ENCODE assay signal across 16 mouse cellular contexts in the genomic region with DNA sequence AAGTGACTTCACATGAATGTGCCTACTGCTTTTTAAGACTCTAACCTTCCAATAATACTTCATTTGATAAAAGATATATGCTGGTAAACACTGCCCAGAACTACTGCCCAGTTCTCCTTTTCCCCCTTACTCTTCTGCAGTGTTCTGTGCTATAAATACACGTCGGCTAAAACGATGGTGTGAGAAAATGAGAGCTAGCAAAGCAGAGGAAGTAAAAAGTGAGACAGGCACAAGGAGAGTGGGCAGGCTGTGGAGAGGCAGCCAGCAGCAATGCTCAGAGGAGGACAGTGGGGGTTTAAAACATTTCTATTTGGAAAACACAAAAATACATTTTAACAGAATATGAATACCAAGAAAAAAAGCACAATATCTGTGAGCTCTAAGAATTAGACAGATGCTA. TPM values are rescaled to one million over a fixed set of nuclear protein-coding genes. Genes with fewer than 3 reads are reported as not detected.
DNase-seq lines count a peak whose midpoint lies in the region; TF ChIP-seq lines count a peak whose summit lies in the region.
"Had no signal": no experiment of that assay in that cellular context is flagged by ENCODE, and none has a peak within 500 bp of the region (broad histone marks: within the 10 kb centered on the region; RNA-seq: fewer than 3 reads in every experiment).

No protein-coding gene starts in this region.

- H3K27ac ChIP-seq in gastrocnemius, adult 2 months, result peak overlapping the region; percentile 56
- H3K27ac ChIP-seq in layer of hippocampus, adult 2 months, result peak overlapping the region; percentile 84
- peak overlapping the region; percentile 34; the same call in 1 of the 2 replicates for H3K27ac ChIP-seq in CH12.LX (ENCODE audit: insufficient read depth, low read depth)
- H3K27ac ChIP-seq: embryonic facial prominence, embryonic 12.5 days; lung, embryonic 15.5 days; neural tube, embryonic 13.5 days; stomach, embryonic 15.5 days had no signal

- in situ Hi-C loops in CH12.LX (cut with MboI; ENCODE audit: low pct_ligation_motif_present, low pct_unique_long_range_greater_than_20kb, low sequenced_read_pairs), result loop anchor here (10.0 kb wide), 1 partner anchor 48 kb away; no protein-coding TSS in a partner anchor

- H3K79me2 ChIP-seq in CH12.LX (replicated peaks; ENCODE audit: control insufficient read depth, extremely low read depth, insufficient read depth, poor library complexity, severe bottlenecking), result peaks cover 5% of the 10 kb centered on the region

- no peak for TF ChIP-seq POLR2A in CH12.LX (IDR thresholded peaks at IDR 0.05; ENCODE audit: low read depth, low read length)

- no peak for TF ChIP-seq CTCF in gastrocnemius, adult 2 months (IDR thresholded peaks at IDR 0.05)
- no peak for TF ChIP-seq CTCF in layer of hippocampus, adult 2 months (conservative IDR thresholded peaks at IDR 0.05)
- no peak for TF ChIP-seq CTCF in CH12.LX (conservative IDR thresholded peaks at IDR 0.05 in 1 of 2, IDR thresholded peaks at IDR 0.05 in 1 of 2; ENCODE audit: low read depth in 2 of 2, low read length in 2 of 2)

- no peaks in the 10 kb centered on the region for H3K9me3 ChIP-seq in CH12.LX (replicated peaks; ENCODE audit: low read length)
- H3K9me3 ChIP-seq: embryonic facial prominence, embryonic 12.5 days; lung, embryonic 15.5 days; neural tube, embryonic 13.5 days; stomach, embryonic 15.5 days had no signal

- intact Hi-C loops in gastrocnemius, adult 2 months (cut with DNase I), result no loop called here
- intact Hi-C loops in left cerebral cortex, postnatal 14 days (cut with DNase I), result no loop called here

- no peak overlapping the region for H3K9ac ChIP-seq in CH12.LX (ENCODE audit: insufficient read depth, low read depth)
- H3K9ac ChIP-seq: embryonic facial prominence, embryonic 12.5 days; lung, embryonic 15.5 days; neural tube, embryonic 13.5 days; stomach, embryonic 15.5 days had no signal

- DNase-seq in gastrocnemius, adult 2 months, result no peak
- no peak for DNase-seq in gastrocnemius, postnatal 25 days
- DNase-seq in layer of hippocampus, adult 2 months (ENCODE audit: low spot score in 2 of 2), result peak in 1 of 2 experiments; percentile 69
- DNase-seq in layer of hippocampus, postnatal 36 days, result no peak
- DNase-seq in CH12.LX (ENCODE audit: extremely low read depth), result peak; percentile 56
- DNase-seq in left cerebral cortex, postnatal 14 days (ENCODE audit: low spot score in 2 of 2), result peak; percentile 60 to 79
- DNase-seq in yolk sac, embryonic 10.5 days (ENCODE audit: low spot score), result no peak
- DNase-seq in thymus, postnatal 36 days, result no peak
- DNase-seq: adrenal gland, adult 8-10 months; cerebellum, postnatal 14 days; thymus, postnatal 4 days had no signal

- TF ChIP-seq EP300 in CH12.LX (IDR thresholded peaks at IDR 0.05; ENCODE audit: low read length), result no peak

- H3K4me3 ChIP-seq in gastrocnemius, adult 2 months, result no peak overlapping the region
- H3K4me3 ChIP-seq in layer of hippocampus, adult 2 months, result no peak overlapping the region
- no peak overlapping the region for H3K4me3 ChIP-seq in CH12.LX (replicated peaks in 1 of 3; ENCODE audit: low read depth in 2 of 3, low read length in 2 of 3, poor library complexity in 1 of 3)
- H3K4me3 ChIP-seq: embryonic facial prominence, embryonic 12.5 days; lung, embryonic 15.5 days; neural tube, embryonic 13.5 days; stomach, embryonic 15.5 days had no signal

- peaks cover 18 to 92% of the 10 kb centered on the region in 2 experiments for H3K4me1 ChIP-seq in CH12.LX (ENCODE audit: control insufficient read depth in 1 of 2, insufficient read depth in 2 of 2)
- H3K4me1 ChIP-seq: embryonic facial prominence, embryonic 12.5 days; lung, embryonic 15.5 days; stomach, embryonic 15.5 days had no signal

- TF ChIP-seq RAD21 in CH12.LX (IDR thresholded peaks at IDR 0.05; ENCODE audit: low read depth, low read length), result no peak

- H3K4me2 ChIP-seq in CH12.LX (ENCODE audit: insufficient read depth, low read depth, poor library complexity, severe bottlenecking), result 0 out of 2 replicates have a peak overlapping the region, but pooled peaks have one; percentile 4
- H3K4me2 ChIP-seq: embryonic facial prominence, embryonic 12.5 days; liver, embryonic 11.5 days; lung, embryonic 15.5 days; neural tube, embryonic 13.5 days; stomach, embryonic 15.5 days had no signal

- H3K27me3 ChIP-seq in CH12.LX (replicated peaks), result no peaks in the 10 kb centered on the region
- H3K27me3 ChIP-seq: embryonic facial prominence, embryonic 12.5 days; lung, embryonic 15.5 days; neural tube, embryonic 13.5 days; stomach, embryonic 15.5 days had no signal

- peaks cover 63 to 92% of the 10 kb centered on the region in 2 experiments for H3K36me3 ChIP-seq in CH12.LX (replicated peaks in 1 of 2; ENCODE audit: control insufficient read depth in 1 of 2, insufficient read depth in 1 of 2, low read length in 1 of 2)

- dilution Hi-C loops in CH12.LX (cut with MboI; ENCODE audit: extremely low pct_ligation_motif_present, extremely low pct_unique_long_range_greater_than_20kb, low sequenced_read_pairs), result no loop called here

TF ChIP-seq in CH12.LX, 34 proteins besides CTCF, POLR2A, EP300 and RAD21:
- peak; percentile 83 for TF ChIP-seq MEF2A (IDR thresholded peaks at IDR 0.05; ENCODE audit: borderline replicate concordance, low read depth, low read length)
- 0 out of 2 replicates have a peak, but pooled peaks have one; percentile 13 for TF ChIP-seq ETS1 (conservative IDR thresholded peaks at IDR 0.05; ENCODE audit: low read depth, low read length)
- TF ChIP-seq HCFC1 (IDR thresholded peaks at IDR 0.05; ENCODE audit: low read depth, low read length), result no peak
- TF ChIP-seq IRF4 (IDR thresholded peaks at IDR 0.05; ENCODE audit: low read depth, low read length), result 0 out of 2 replicates have a peak, but pooled peaks have one; percentile 22
- TF ChIP-seq UBTF (IDR thresholded peaks at IDR 0.05; ENCODE audit: low read depth, low read length), result no peak
- no peak for TF ChIP-seq JUN (IDR thresholded peaks at IDR 0.05; ENCODE audit: insufficient read depth, low read depth, low read length)
- no peak for TF ChIP-seq SMC3 (IDR thresholded peaks at IDR 0.05; ENCODE audit: low read depth, low read length)
- no peak for TF ChIP-seq CHD1 (IDR thresholded peaks at IDR 0.05; ENCODE audit: low read depth, low read length)
- TF ChIP-seq NELFE (IDR thresholded peaks at IDR 0.05; ENCODE audit: low read depth, low read length), result no peak
- no peak for TF ChIP-seq ZMIZ1 (IDR thresholded peaks at IDR 0.05; ENCODE audit: low read depth, low read length)

RNA-seq across cellular contexts. Expression of a gene that starts 26.6 kb away (rescaled TPM):
- 1 to 10 TPM; 4.8 to 9.3 TPM for total RNA-seq in gastrocnemius, adult 2 months (2021)
- total RNA-seq in gastrocnemius, postnatal 25 days (2021), result 10 to 100 TPM in 1 of 2 experiments, 1 to 10 TPM in 1; 10.0 to 10.1 TPM
- total RNA-seq in layer of hippocampus, adult 2 months (2021), result 10 to 100 TPM; 14.1 to 14.5 TPM
- total RNA-seq in layer of hippocampus, postnatal 36 days (2021), result 10 to 100 TPM; 18.4 to 19.9 TPM
- total RNA-seq in CH12.LX (2012; rRNA removed) (91.2 and 97.5 TPM in 2 replicates), CH12.LX (2014; rRNA removed) (151 and 154 TPM in 2 replicates)
- 161 and 178 TPM in 2 replicates for polyA plus RNA-seq in CH12.LX (2012; ENCODE audit: insufficient read length, low read depth)
- 10 to 100 TPM in 1 of 2 experiments, 1 to 10 TPM in 1; 8.0 to 10.0 TPM for total RNA-seq in left cerebral cortex, postnatal 14 days (2021)

RNA-seq across cellular contexts. Expression of a gene that starts 31.8 kb away (rescaled TPM):
- 1 to 10 TPM; 2.7 to 3.1 TPM for total RNA-seq in gastrocnemius, adult 2 months (2021)
- 1 to 10 TPM; 4.2 to 4.4 TPM for total RNA-seq in gastrocnemius, postnatal 25 days (2021)
- 100 to 1,000 TPM; 171 TPM for total RNA-seq in layer of hippocampus, adult 2 months (2021)
- 100 to 1,000 TPM; 157 to 167 TPM for total RNA-seq in layer of hippocampus, postnatal 36 days (2021)
- total RNA-seq in CH12.LX (2012; rRNA removed) (34.0 and 38.8 TPM in 2 replicates), CH12.LX (2014; rRNA removed) (53.1 and 54.7 TPM in 2 replicates)
- 93.8 and 104 TPM in 2 replicates for polyA plus RNA-seq in CH12.LX (2012; ENCODE audit: insufficient read length, low read depth)
- total RNA-seq in left cerebral cortex, postnatal 14 days (2021), result 100 to 1,000 TPM; 180 to 190 TPM

RNA-seq across cellular contexts. Expression of a gene that starts 41.9 kb away (rescaled TPM):
- total RNA-seq in gastrocnemius, adult 2 months (2021), result 1 to 10 TPM; 8.1 to 8.3 TPM
- total RNA-seq in gastrocnemius, postnatal 25 days (2021), result 10 to 100 TPM in 1 of 2 experiments, 1 to 10 TPM in 1; 8.9 to 10.1 TPM
- total RNA-seq in layer of hippocampus, adult 2 months (2021), result 10 to 100 TPM; 30.5 to 31.5 TPM
- 10 to 100 TPM; 30.8 to 36.6 TPM for total RNA-seq in layer of hippocampus, postnatal 36 days (2021)
- 51.3 and 63.0 TPM in 2 replicates for total RNA-seq in CH12.LX (2012; rRNA removed)
- total RNA-seq in CH12.LX (2014; rRNA removed), result 40.6 and 40.8 TPM in 2 replicates
- 60.3 and 63.2 TPM in 2 replicates for polyA plus RNA-seq in CH12.LX (2012; ENCODE audit: insufficient read length, low read depth)
- total RNA-seq in left cerebral cortex, postnatal 14 days (2021), result 10 to 100 TPM; 35.0 to 37.1 TPM

Comparison
In these comparisons a context has a peak if more than half of its experiments do, and no peak if none do; other contexts are left out.
1. DNase-seq: peak in CH12.LX (single experiment) and left cerebral cortex, postnatal 14 days (2 of 2); none in gastrocnemius, adult 2 months (single experiment), gastrocnemius, postnatal 25 days (single experiment), layer of hippocampus, postnatal 36 days (0 of 2), yolk sac, embryonic 10.5 days (single experiment) and thymus, postnatal 36 days (0 of 2).
2. H3K27ac ChIP-seq: peak in every context shown above with its lines; median percentile 84 in layer of hippocampus, adult 2 months; 56 in gastrocnemius, adult 2 months; 34 in CH12.LX.
3. RNA of a gene that starts 26.6 kb away (total RNA-seq): 91.2 to 154 TPM in CH12.LX; 18.4 to 19.9 TPM in layer of hippocampus, postnatal 36 days, 14.1 to 14.5 TPM in layer of hippocampus, adult 2 months, 10.0 to 10.1 TPM in gastrocnemius, postnatal 25 days, 8.0 to 10.0 TPM in left cerebral cortex, postnatal 14 days and 4.8 to 9.3 TPM in gastrocnemius, adult 2 months; every median in the first group is over 4 times any median in the second.
4. RNA of a gene that starts 31.8 kb away (total RNA-seq): 180 to 190 TPM in left cerebral cortex, postnatal 14 days, 171 TPM in layer of hippocampus, adult 2 months, 157 to 167 TPM in layer of hippocampus, postnatal 36 days and 34.0 to 54.7 TPM in CH12.LX; 4.2 to 4.4 TPM in gastrocnemius, postnatal 25 days and 2.7 to 3.1 TPM in gastrocnemius, adult 2 months; every median in the first group is over 4 times any median in the second.